In genomic region chr4:151989110-151989488, GRCm38 (mm10) we compare ENCODE assay signal across 8 mouse cellular contexts. TPM values are rescaled to one million over a fixed set of nuclear protein-coding genes. Genes with fewer than 3 reads are reported as not detected.
A peak's percentile ranks its signal among the peaks of the same experiment; 100 is the strongest.
DNase-seq lines count a peak whose midpoint lies in the region; ATAC-seq and TF ChIP-seq lines count a peak whose summit lies in the region.

No protein-coding gene starts in this region.

- no peak overlapping the region for H3K27ac ChIP-seq in spleen, adult 2 months (ENCODE audit: insufficient read depth, low read length)
- H3K27ac ChIP-seq in forebrain, embryonic 11.5 days (ENCODE audit: low read depth, low read length) = no peak overlapping the region
- H3K27ac ChIP-seq in limb, embryonic 13.5 days = peak overlapping the region; percentile 95; the same call in 1 of the 2 replicates
- H3K27ac ChIP-seq in stomach, embryonic 14.5 days (ENCODE audit: low read length) = peak overlapping the region; percentile 80

- TF ChIP-seq POLR2A in spleen, adult 2 months (IDR thresholded peaks at IDR 0.05; ENCODE audit: low read depth, low read length) = no peak; the same call in 1 of the 2 replicates

- peak overlapping the region; percentile 80; the same call in 1 of the 2 replicates for H3K4me2 ChIP-seq in forebrain, embryonic 11.5 days (ENCODE audit: low read depth, low read length, severe bottlenecking)
- peak overlapping the region; percentile 79 for H3K4me2 ChIP-seq in limb, embryonic 13.5 days (replicated peaks)
- H3K4me2 ChIP-seq in stomach, embryonic 14.5 days (replicated peaks; ENCODE audit: low read depth, low read length) = peak overlapping the region; percentile 87; the same call in 1 of the 2 replicates

- WGBS in spleen, adult 2 months = 54% methylated on average over 6 of the region's 6 CpGs
- 29% methylated on average over 6 of the region's 6 CpGs for WGBS in forebrain, embryonic 11.5 days
- 22% methylated on average over 6 of the region's 6 CpGs for WGBS in limb, embryonic 13.5 days
- WGBS in stomach, embryonic 14.5 days = 25% methylated on average over 6 of the region's 6 CpGs

- no peaks in the 10 kb centered on the region for H3K9me3 ChIP-seq in forebrain, embryonic 11.5 days (ENCODE audit: control insufficient read depth, low read length)
- no peaks in the 10 kb centered on the region for H3K9me3 ChIP-seq in limb, embryonic 13.5 days
- no peaks in the 10 kb centered on the region for H3K9me3 ChIP-seq in stomach, embryonic 14.5 days (ENCODE audit: control insufficient read depth, low read depth, low read length)

- H3K4me1 ChIP-seq in spleen, adult 2 months (ENCODE audit: control insufficient read depth, insufficient read depth, insufficient read length) = peaks cover 8% of the 10 kb centered on the region; the same call in 1 of the 2 replicates
- peaks cover 7% of the 10 kb centered on the region for H3K4me1 ChIP-seq in forebrain, embryonic 11.5 days (replicated peaks; ENCODE audit: control insufficient read depth, insufficient read depth, low read length)
- peaks cover 43% of the 10 kb centered on the region for H3K4me1 ChIP-seq in limb, embryonic 13.5 days
- H3K4me1 ChIP-seq in stomach, embryonic 14.5 days (ENCODE audit: control insufficient read depth, insufficient read depth, low read length) = peaks cover 28% of the 10 kb centered on the region; the same call in 1 of the 2 replicates

- H3K27me3 ChIP-seq in spleen, adult 2 months (ENCODE audit: control insufficient read depth, insufficient read depth, low read length) = no peaks in the 10 kb centered on the region
- no peaks in the 10 kb centered on the region for H3K27me3 ChIP-seq in forebrain, embryonic 11.5 days (ENCODE audit: control insufficient read depth, insufficient read depth, low read length)
- no peaks in the 10 kb centered on the region for H3K27me3 ChIP-seq in limb, embryonic 13.5 days
- no peaks in the 10 kb centered on the region for H3K27me3 ChIP-seq in stomach, embryonic 14.5 days (ENCODE audit: control insufficient read depth, insufficient read depth, low read length)

- H3K4me3 ChIP-seq in spleen, adult 2 months (ENCODE audit: extremely low read depth, insufficient read depth, insufficient read length) = peak overlapping the region; percentile 97; the same call in 1 of the 2 replicates
- peak overlapping the region; percentile 84 for H3K4me3 ChIP-seq in forebrain, embryonic 11.5 days (ENCODE audit: low read depth, low read length)
- peak overlapping the region; percentile 89 for H3K4me3 ChIP-seq in limb, embryonic 13.5 days
- peak overlapping the region; percentile 85 for H3K4me3 ChIP-seq in stomach, embryonic 14.5 days (ENCODE audit: low read depth, low read length)

- no peak for DNase-seq in spleen, adult 2 months (ENCODE audit: low read depth in 1 of 2, low spot score in 2 of 2)
- DNase-seq in spleen, postnatal 36 days (ENCODE audit: low spot score in 2 of 2) = no peak
- DNase-seq in forebrain, embryonic 11.5 days (ENCODE audit: low spot score) = no peak
- DNase-seq in layer of hippocampus, postnatal 36 days = no peak
- DNase-seq in adrenal gland, postnatal 10 days = no peak
- no peak for DNase-seq in frontal cortex, postnatal 10 days (ENCODE audit: low spot score in 2 of 2)

- peaks cover 9% of the 10 kb centered on the region; the same call in 1 of the 2 replicates for H3K36me3 ChIP-seq in spleen, adult 2 months (ENCODE audit: control insufficient read depth, insufficient read depth, low read length)
- H3K36me3 ChIP-seq in forebrain, embryonic 11.5 days (ENCODE audit: control insufficient read depth, insufficient read depth, low read length) = peaks cover 8% of the 10 kb centered on the region
- peaks cover 53% of the 10 kb centered on the region for H3K36me3 ChIP-seq in limb, embryonic 13.5 days
- peaks cover 24% of the 10 kb centered on the region for H3K36me3 ChIP-seq in stomach, embryonic 14.5 days (ENCODE audit: control insufficient read depth, insufficient read depth, low read length)

- peak; percentile 37; the same call in 1 of the 2 replicates for ATAC-seq in forebrain, embryonic 11.5 days (replicated peaks; ENCODE audit: low FRiP score)
- ATAC-seq in limb, embryonic 13.5 days (ENCODE audit: low FRiP score, low read depth) = 0 out of 2 replicates have a peak, but pooled peaks have one; percentile 7
- peak; percentile 1; the same call in 1 of the 2 replicates for ATAC-seq in stomach, embryonic 14.5 days (ENCODE audit: insufficient number of reproducible peaks, insufficient read depth, low FRiP score, low read depth)

- H3K9ac ChIP-seq in forebrain, embryonic 11.5 days (ENCODE audit: low read length) = peak overlapping the region; percentile 96
- H3K9ac ChIP-seq in limb, embryonic 13.5 days = peak overlapping the region; percentile 96
- H3K9ac ChIP-seq in stomach, embryonic 14.5 days (replicated peaks; ENCODE audit: low read depth, low read length) = 0 out of 2 replicates have a peak overlapping the region, but pooled peaks have one; percentile 92

- no peak for TF ChIP-seq CTCF in spleen, adult 2 months (IDR thresholded peaks at IDR 0.05; ENCODE audit: extremely low read depth, insufficient read depth, insufficient read length, insufficient replicate concordance)

RNA-seq across cellular contexts. Expression of gene Thap3, which starts 0.3 kb away (rescaled TPM):
- polyA plus RNA-seq in spleen, adult 2 months (2012; rRNA removed) = 46.2 and 53.0 TPM in 2 replicates
- polyA plus RNA-seq in forebrain, embryonic 11.5 days (2014; fragmentation: Nextera tagmentation; extraction: Ambion mirVana) = 25.1 and 28.9 TPM in 2 replicates
- 51.0 and 56.4 TPM in 2 replicates for polyA plus RNA-seq in limb, embryonic 13.5 days (2015; fragmentation: Nextera tagmentation; extraction: Ambion mirVana)
- polyA plus RNA-seq in stomach, embryonic 14.5 days (2014; fragmentation: Nextera tagmentation; extraction: Ambion mirVana) = 35.6 and 38.2 TPM in 2 replicates
- 10 to 100 TPM; 24.6 to 29.9 TPM for total RNA-seq in layer of hippocampus, postnatal 36 days (2021)
- 10 to 100 TPM; 15.3 to 27.0 TPM for total RNA-seq in adrenal gland, postnatal 10 days (2021)

RNA-seq across cellular contexts. Expression of gene Phf13, which starts 7.0 kb away (rescaled TPM):
- polyA plus RNA-seq in spleen, adult 2 months (2012; rRNA removed) = 3.8 and 4.2 TPM in 2 replicates
- polyA plus RNA-seq in forebrain, embryonic 11.5 days (2014; fragmentation: Nextera tagmentation; extraction: Ambion mirVana) = 27.0 and 28.6 TPM in 2 replicates
- 39.2 and 40.8 TPM in 2 replicates for polyA plus RNA-seq in limb, embryonic 13.5 days (2015; fragmentation: Nextera tagmentation; extraction: Ambion mirVana)
- 22.7 and 22.8 TPM in 2 replicates for polyA plus RNA-seq in stomach, embryonic 14.5 days (2014; fragmentation: Nextera tagmentation; extraction: Ambion mirVana)
- 10 to 100 TPM; 11.1 to 11.6 TPM for total RNA-seq in layer of hippocampus, postnatal 36 days (2021)
- total RNA-seq in adrenal gland, postnatal 10 days (2021) = 10 to 100 TPM; 16.4 to 17.8 TPM

RNA-seq across cellular contexts. Expression of gene Klhl21, which starts 19.5 kb away (rescaled TPM):
- 20.1 and 28.4 TPM in 2 replicates for polyA plus RNA-seq in spleen, adult 2 months (2012; rRNA removed)
- 3.9 and 5.3 TPM in 2 replicates for polyA plus RNA-seq in forebrain, embryonic 11.5 days (2014; fragmentation: Nextera tagmentation; extraction: Ambion mirVana)
- 14.3 and 14.7 TPM in 2 replicates for polyA plus RNA-seq in limb, embryonic 13.5 days (2015; fragmentation: Nextera tagmentation; extraction: Ambion mirVana)
- 5.8 and 7.3 TPM in 2 replicates for polyA plus RNA-seq in stomach, embryonic 14.5 days (2014; fragmentation: Nextera tagmentation; extraction: Ambion mirVana)
- total RNA-seq in layer of hippocampus, postnatal 36 days (2021) = 10 to 100 TPM; 20.5 to 21.4 TPM
- 10 to 100 TPM; 17.8 to 21.4 TPM for total RNA-seq in adrenal gland, postnatal 10 days (2021)

RNA-seq across cellular contexts. Expression of gene Zbtb48, which starts 38.4 kb away (rescaled TPM):
- polyA plus RNA-seq in spleen, adult 2 months (2012; rRNA removed) = 18.9 and 21.3 TPM in 2 replicates
- polyA plus RNA-seq in forebrain, embryonic 11.5 days (2014; fragmentation: Nextera tagmentation; extraction: Ambion mirVana) = 20.7 and 26.7 TPM in 2 replicates
- 20.7 and 21.4 TPM in 2 replicates for polyA plus RNA-seq in limb, embryonic 13.5 days (2015; fragmentation: Nextera tagmentation; extraction: Ambion mirVana)
- 18.0 and 21.8 TPM in 2 replicates for polyA plus RNA-seq in stomach, embryonic 14.5 days (2014; fragmentation: Nextera tagmentation; extraction: Ambion mirVana)
- total RNA-seq in layer of hippocampus, postnatal 36 days (2021) = 10 to 100 TPM; 11.7 to 13.7 TPM
- 1 to 10 TPM; 7.2 to 9.6 TPM for total RNA-seq in adrenal gland, postnatal 10 days (2021)

RNA-seq across cellular contexts. Expression of gene Tas1r1, which starts 49.3 kb away (rescaled TPM):
- polyA plus RNA-seq in spleen, adult 2 months (2012; rRNA removed) = 0.14 and 0.15 TPM in 2 replicates
- 0.24 and 0.67 TPM in 2 replicates for polyA plus RNA-seq in forebrain, embryonic 11.5 days (2014; fragmentation: Nextera tagmentation; extraction: Ambion mirVana)
- polyA plus RNA-seq in limb, embryonic 13.5 days (2015; fragmentation: Nextera tagmentation; extraction: Ambion mirVana) = 1.3 TPM in 2 replicates
- 0.30 and 0.34 TPM in 2 replicates for polyA plus RNA-seq in stomach, embryonic 14.5 days (2014; fragmentation: Nextera tagmentation; extraction: Ambion mirVana)
- total RNA-seq in layer of hippocampus, postnatal 36 days (2021) = under 1 TPM; 0.33 to 0.62 TPM
- not detected for total RNA-seq in adrenal gland, postnatal 10 days (2021)

Comparison
In these comparisons a context has a peak if more than half of its experiments do, and no peak if none do; other contexts are left out.
1. H3K27ac ChIP-seq: peak in limb, embryonic 13.5 days (single experiment) and stomach, embryonic 14.5 days (single experiment); none in spleen, adult 2 months (single experiment) and forebrain, embryonic 11.5 days (single experiment).
2. Peak in every context shown above with its lines, with median percentiles within 50 percentile points of each other: H3K4me3 ChIP-seq, ATAC-seq, H3K4me2 ChIP-seq and H3K9ac ChIP-seq.